Mouse (Mus musculus) liver, adult 2 months (tissue): ENCODE data around the gene Slc22a8.

Experiments
- CTCF ChIP-seq: fragments of 200-500 bp; IDR thresholded peaks from 2 replicates; pipeline ENCODE4 v1.5.1; 2011; ENCODE audit warnings: low read depth, low read length, control low read depth
- POLR2A ChIP-seq: fragments of 200-500 bp; IDR thresholded peaks from 2 replicates; pipeline ENCODE4 v1.6.1; 2011; ENCODE audit warnings: low read length, control low read depth; ENCODE audit not compliant: insufficient read depth; ENCODE audit errors: extremely low read depth

DNA sequence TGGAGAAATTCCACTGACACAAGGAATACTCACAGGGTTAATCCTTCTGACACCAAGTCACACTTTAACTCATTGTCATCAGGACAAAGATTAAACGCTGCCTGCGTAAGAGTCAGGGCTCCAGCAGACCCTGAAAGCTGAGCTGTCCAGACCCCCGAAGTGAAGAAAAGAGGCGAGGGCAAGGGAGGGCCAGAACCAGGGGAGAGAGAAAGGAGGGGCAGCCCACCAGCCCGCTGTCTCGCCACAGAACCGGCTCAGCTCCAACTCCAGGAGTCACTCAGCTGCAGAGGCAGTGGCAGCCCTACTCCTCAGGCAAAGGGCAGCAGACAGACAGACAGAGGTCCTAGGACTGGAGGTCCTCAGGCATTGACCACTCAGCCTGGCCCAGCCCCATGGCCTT is 26.9 kb downstream of the Slc22a8 start, which contains the start of gene Slc22a6:
- TF ChIP-seq CTCF (no peak), POLR2A (no peak)
